Comparison of ENCODE assay signal across 20 mouse cellular contexts in genomic region chr2:58158107-58158506, GRCm38 (mm10). TPM values are rescaled to one million over a fixed set of nuclear protein-coding genes. Genes with fewer than 3 reads are reported as not detected.
A peak's percentile ranks its signal among the peaks of the same experiment; 100 is the strongest.
DNase-seq lines count a peak whose midpoint lies in the region; ATAC-seq lines count a peak whose summit lies in the region.
"Had no signal": no experiment of that assay in that cellular context is flagged by ENCODE, and none has a peak within 500 bp of the region (broad histone marks: within the 10 kb centered on the region; RNA-seq: fewer than 3 reads in every experiment).

No protein-coding gene starts in this region.

- H3K4me2 ChIP-seq in liver, embryonic 16.5 days (ENCODE audit: low read depth, low read length): 0 out of 2 replicates have a peak overlapping the region, but pooled peaks have one; percentile 5
- H3K4me2 ChIP-seq: embryonic facial prominence, embryonic 13.5 days; forebrain, embryonic 15.5 days; hindbrain, embryonic 14.5 days; intestine, embryonic 15.5 days; midbrain, embryonic 11.5 days had no signal

- peak overlapping the region; percentile 94 for H3K4me3 ChIP-seq in megakaryocyte, embryonic 14.5 days (replicated peaks)
- H3K4me3 ChIP-seq in liver, embryonic 16.5 days (ENCODE audit: low read depth, low read length): peak overlapping the region; percentile 29
- no peak overlapping the region for H3K4me3 ChIP-seq in forebrain, embryonic 10.5 days
- H3K4me3 ChIP-seq: embryonic facial prominence, embryonic 13.5 days; forebrain, embryonic 15.5 days; heart, embryonic 10.5 days; intestine, embryonic 15.5 days had no signal

- no peak for ATAC-seq in megakaryocyte, adult 5-6 weeks (ENCODE audit: poor library complexity, severe bottlenecking)
- ATAC-seq in liver, embryonic 16.5 days (ENCODE audit: low read depth): no peak
- ATAC-seq: forebrain, embryonic 15.5 days; intestine, embryonic 15.5 days had no signal

- no peak overlapping the region for H3K27ac ChIP-seq in liver, embryonic 16.5 days (ENCODE audit: low read length)
- no peak overlapping the region for H3K27ac ChIP-seq in forebrain, embryonic 10.5 days
- H3K27ac ChIP-seq: embryonic facial prominence, embryonic 13.5 days; forebrain, embryonic 15.5 days; heart, embryonic 10.5 days; hindbrain, embryonic 14.5 days; intestine, embryonic 15.5 days had no signal

- H3K36me3 ChIP-seq in megakaryocyte, embryonic 14.5 days (replicated peaks; ENCODE audit: low read length): no peaks in the 10 kb centered on the region
- H3K36me3 ChIP-seq in liver, embryonic 16.5 days (ENCODE audit: control insufficient read depth, insufficient read depth): no peaks in the 10 kb centered on the region
- H3K36me3 ChIP-seq in forebrain, embryonic 10.5 days (replicated peaks): no peaks in the 10 kb centered on the region
- H3K36me3 ChIP-seq: embryonic facial prominence, embryonic 13.5 days; forebrain, embryonic 15.5 days; heart, embryonic 10.5 days; intestine, embryonic 15.5 days had no signal

- no peaks in the 10 kb centered on the region for H3K27me3 ChIP-seq in megakaryocyte, embryonic 14.5 days (replicated peaks)
- no peaks in the 10 kb centered on the region for H3K27me3 ChIP-seq in liver, embryonic 16.5 days (ENCODE audit: control insufficient read depth, insufficient read depth, low read depth, low read length)
- H3K27me3 ChIP-seq in forebrain, embryonic 10.5 days (ENCODE audit: poor library complexity, severe bottlenecking): no peaks in the 10 kb centered on the region
- H3K27me3 ChIP-seq: embryonic facial prominence, embryonic 13.5 days; forebrain, embryonic 15.5 days; intestine, embryonic 15.5 days had no signal

- 68% methylated on average over 2 of the region's 2 CpGs for WGBS in liver, embryonic 16.5 days (ENCODE audit: insufficient replicate concordance)
- WGBS in forebrain, embryonic 10.5 days: 83% methylated on average over 2 of the region's 2 CpGs

- H3K9me3 ChIP-seq in megakaryocyte, embryonic 14.5 days: no peaks in the 10 kb centered on the region
- H3K9me3 ChIP-seq in liver, embryonic 16.5 days (replicated peaks; ENCODE audit: control insufficient read depth, low read length): no peaks in the 10 kb centered on the region
- no peaks in the 10 kb centered on the region for H3K9me3 ChIP-seq in forebrain, embryonic 10.5 days
- H3K9me3 ChIP-seq: embryonic facial prominence, embryonic 13.5 days; forebrain, embryonic 15.5 days; heart, embryonic 10.5 days; intestine, embryonic 15.5 days had no signal

- no peak overlapping the region for H3K9ac ChIP-seq in liver, embryonic 16.5 days (ENCODE audit: low read depth, low read length)
- H3K9ac ChIP-seq: embryonic facial prominence, embryonic 13.5 days; forebrain, embryonic 15.5 days; hindbrain, embryonic 14.5 days; intestine, embryonic 15.5 days had no signal

- H3K4me1 ChIP-seq in megakaryocyte, embryonic 14.5 days: peaks cover 74% of the 10 kb centered on the region
- H3K4me1 ChIP-seq in liver, embryonic 16.5 days (ENCODE audit: control insufficient read depth, low read depth, low read length): no peaks in the 10 kb centered on the region; the same call in 1 of the 2 replicates
- no peaks in the 10 kb centered on the region for H3K4me1 ChIP-seq in forebrain, embryonic 10.5 days
- H3K4me1 ChIP-seq: forebrain, embryonic 15.5 days; intestine, embryonic 15.5 days had no signal

- peak; percentile 31 for DNase-seq in A20 (ENCODE audit: low read depth, low spot score)
- DNase-seq in CD8-positive naive resting alpha-beta T cell, adult 2 months (ENCODE audit: low read depth in 2 of 2, low spot score in 2 of 2): peak; percentile 38 to 45
- DNase-seq in frontal cortex, postnatal 10 days (ENCODE audit: low spot score in 2 of 2): no peak
- no peak for DNase-seq in forebrain, embryonic 10.5 days (ENCODE audit: extremely low spot score, low spot score)
- no peak for DNase-seq in left cerebral cortex, adult 9 months (ENCODE audit: low spot score in 2 of 2)
- DNase-seq: adrenal gland, adult 2 months; cerebellum, postnatal 10 days; heart, postnatal 14 days; kidney, postnatal 36 days; left cerebral cortex, postnatal 4 days; lung, postnatal 14 days had no signal

RNA-seq across cellular contexts. Expression of gene Cytip, which starts 37.2 kb away (rescaled TPM):
- 2.8 TPM in 1 of 2 replicates, not detected in the other for polyA plus RNA-seq in megakaryocyte, embryonic 14.5 days (2012; ENCODE audit: insufficient read depth, low replicate concordance)
- 125 and 144 TPM in 2 replicates for total RNA-seq in megakaryocyte, adult 5-6 weeks (2015)
- total RNA-seq in megakaryocyte, adult 5-6 weeks (2017): 285 and 325 TPM in 2 replicates
- 4.0 and 4.3 TPM in 2 replicates for polyA plus RNA-seq in liver, embryonic 16.5 days (2015; fragmentation: Nextera tagmentation; extraction: Ambion mirVana)
- 0.17 and 0.21 TPM in 2 replicates for polyA plus RNA-seq in forebrain, embryonic 10.5 days (2016; fragmentation: Nextera tagmentation; extraction: Ambion mirVana)
- polyA plus RNA-seq: hindbrain, embryonic 14.5 days had no signal

Comparison
In these comparisons a context has a peak if more than half of its experiments do, and no peak if none do; other contexts are left out.
1. DNase-seq: peak in A20 (single experiment) and CD8-positive naive resting alpha-beta T cell, adult 2 months (2 of 2); none in frontal cortex, postnatal 10 days (0 of 2), forebrain, embryonic 10.5 days (single experiment) and left cerebral cortex, adult 9 months (0 of 2).